Mouse (Mus musculus) CH12.LX (cell line): ENCODE results near the gene Foxm1.

Experiments
- CHD1 ChIP-seq: IDR thresholded peaks from 2 replicates; pipeline ENCODE4 v1.6.1; 2012; ENCODE audit warnings: low read depth, low read length, improper control_type of control experiment, inconsistent platforms
- CTCF ChIP-seq, 2 experiments: IDR thresholded peaks in 1 of 2; conservative IDR thresholded peaks in 1 of 2; 2 replicates each; pipeline ENCODE4 v1.5.1; 2011 to 2012; ENCODE audit warnings: low read depth in 2 of 2, low read length in 2 of 2, improper control_type of control experiment in 1 of 2, inconsistent platforms in 1 of 2, mild to moderate bottlenecking in 1 of 2, moderate library complexity in 1 of 2
- E2F4 ChIP-seq: IDR thresholded peaks from 2 replicates; pipeline ENCODE4 v1.6.1; 2011; ENCODE audit warnings: low read depth, low read length, improper control_type of control experiment; ENCODE audit not compliant: insufficient replicate concordance
- EP300 ChIP-seq: IDR thresholded peaks from 2 replicates; pipeline ENCODE4 v1.6.1; 2011; ENCODE audit warnings: low read length, improper control_type of control experiment
- HCFC1 ChIP-seq: IDR thresholded peaks from 2 replicates; pipeline ENCODE4 v1.6.1; 2012; ENCODE audit warnings: low read depth, mild to moderate bottlenecking, inconsistent platforms, low read length, improper control_type of control experiment
- MAX ChIP-seq: IDR thresholded peaks from 2 replicates; pipeline ENCODE4 v1.6.1; 2011; ENCODE audit warnings: low read length, improper control_type of control experiment
- MEF2A ChIP-seq: IDR thresholded peaks from 2 replicates; pipeline ENCODE4 v1.6.1; 2014; ENCODE audit warnings: low read depth, mild to moderate bottlenecking, inconsistent platforms, low read length, improper control_type of control experiment, borderline replicate concordance
- MYC ChIP-seq: IDR thresholded peaks from 2 replicates; pipeline ENCODE4 v1.6.1; 2011; ENCODE audit warnings: low read depth, mild to moderate bottlenecking, improper control_type of control experiment, low read length
- PAX5 ChIP-seq: IDR thresholded peaks from 2 replicates; pipeline ENCODE4 v1.6.1; 2012; ENCODE audit warnings: low read length, inconsistent platforms, mixed read lengths
- POLR2A ChIP-seq: IDR thresholded peaks from 2 replicates; pipeline ENCODE4 v1.6.1; 2011; ENCODE audit warnings: low read depth, mild to moderate bottlenecking, improper control_type of control experiment, low read length
- RAD21 ChIP-seq: IDR thresholded peaks from 2 replicates; pipeline ENCODE4 v1.6.1; 2011; ENCODE audit warnings: low read depth, mild to moderate bottlenecking, low read length, improper control_type of control experiment, moderate library complexity
- TCF12 ChIP-seq: IDR thresholded peaks from 2 replicates; pipeline ENCODE4 v1.6.1; 2014; ENCODE audit warnings: low read depth, mild to moderate bottlenecking, inconsistent platforms, low read length, improper control_type of control experiment
- ZC3H11A ChIP-seq: IDR thresholded peaks from 2 replicates; pipeline ENCODE4 v1.6.1; 2012; ENCODE audit warnings: low read depth, mild to moderate bottlenecking, inconsistent platforms, low read length, improper control_type of control experiment

DNA sequence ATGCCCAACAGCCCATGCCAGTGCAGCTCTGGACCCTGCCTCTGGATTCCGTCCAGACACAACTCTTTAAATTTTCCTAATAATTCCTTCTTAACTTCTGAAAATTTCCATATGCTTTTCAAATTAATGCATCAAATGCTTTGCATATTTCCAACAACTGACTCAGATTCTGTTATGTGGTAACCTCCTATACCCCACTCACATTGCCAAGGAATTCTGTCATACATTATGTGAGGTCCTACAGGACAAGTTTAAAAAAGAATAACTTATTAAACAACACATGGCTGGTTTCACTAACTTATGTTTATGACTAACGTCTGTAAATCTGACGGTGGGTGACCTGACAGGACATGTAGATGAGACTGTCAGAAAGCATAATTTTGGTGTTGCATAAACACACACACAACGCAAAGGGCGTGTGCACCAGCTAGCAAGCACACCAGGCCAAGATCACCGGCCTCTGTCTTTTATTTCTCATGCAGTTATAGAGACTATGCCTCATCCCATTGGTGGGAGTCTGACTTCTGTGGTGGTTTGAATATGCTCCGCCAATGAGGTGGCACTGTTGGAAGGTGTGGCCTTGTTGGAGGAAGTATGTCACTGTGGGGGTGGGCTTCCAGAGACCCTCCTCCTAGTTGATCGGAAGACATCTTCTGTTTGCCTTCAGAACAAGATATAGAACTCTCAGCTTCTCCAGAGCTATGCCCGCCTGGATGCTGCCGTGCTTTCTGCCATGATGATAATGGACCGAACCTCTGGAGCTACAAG is 20.6 kb upstream of the Foxm1 start:
- TF ChIP-seq ZC3H11A (no peak), TCF12 (no peak), POLR2A (no peak), CTCF (conservative IDR thresholded peaks at IDR 0.05 in 1 of 2, IDR thresholded peaks at IDR 0.05 in 1 of 2; ENCODE audit: low read depth in 2 of 2, low read length in 2 of 2) (no peak), PAX5 (no peak), EP300 (no peak), E2F4 (no peak), MYC (no peak), CHD1 (no peak), HCFC1 (no peak), MAX (no peak), RAD21 (no peak), MEF2A (no peak)
